Mouse (Mus musculus): Measurements from ENCODE around the gene C1qtnf9. TPM values are rescaled to one million over a fixed set of nuclear protein-coding genes. Genes with fewer than 3 reads are reported as not detected.

The C1qtnf9 gene
- polyA plus RNA-seq, 1 experiment = not detected

GRCm38 (mm10) chr14:60739155-60739554, 28.8 kb upstream of the C1qtnf9 start:
- H3K4me2 ChIP-seq (ENCODE audit: low read depth) = no peak overlapping the region
- H3K4me3 ChIP-seq = no peak overlapping the region
- H3K27me3 ChIP-seq (ENCODE audit: control insufficient read depth, insufficient read depth, insufficient read length) = no peaks in the 10 kb centered on the region
- no peak overlapping the region for H3ac ChIP-seq (ENCODE audit: control insufficient read depth, insufficient read length)
- H3K36me3 ChIP-seq (ENCODE audit: control insufficient read depth, insufficient read depth) = no peaks in the 10 kb centered on the region
- no peaks in the 10 kb centered on the region for H3K79me2 ChIP-seq (ENCODE audit: control insufficient read depth, insufficient read depth)
- TF ChIP-seq USF1 (IDR thresholded peaks at IDR 0.05; ENCODE audit: low read depth) (no peak), POLR2A (IDR thresholded peaks at IDR 0.05; ENCODE audit: insufficient read length, low read depth) (no peak), REST (IDR thresholded peaks at IDR 0.05; ENCODE audit: insufficient read depth, insufficient read length) (no peak)

GRCm38 (mm10) chr14:60739616-60740015, 28.3 kb upstream of the C1qtnf9 start:
- no peak overlapping the region for H3K4me3 ChIP-seq
- no peaks in the 10 kb centered on the region for H3K27me3 ChIP-seq (ENCODE audit: control insufficient read depth, insufficient read depth, insufficient read length)
- no peaks in the 10 kb centered on the region for H3K79me2 ChIP-seq (ENCODE audit: control insufficient read depth, insufficient read depth)
- no peak overlapping the region for H3ac ChIP-seq (ENCODE audit: control insufficient read depth, insufficient read length)
- H3K4me2 ChIP-seq (ENCODE audit: low read depth) = no peak overlapping the region
- no peak for TF ChIP-seq TCF3 (IDR thresholded peaks at IDR 0.05; ENCODE audit: insufficient read length, low read depth)
- TF ChIP-seq REST (IDR thresholded peaks at IDR 0.05; ENCODE audit: insufficient read depth, insufficient read length) = no peak
- no peak for TF ChIP-seq POLR2A (IDR thresholded peaks at IDR 0.05; ENCODE audit: insufficient read length, low read depth)
- no peaks in the 10 kb centered on the region for H3K36me3 ChIP-seq (ENCODE audit: control insufficient read depth, insufficient read depth)

- H3ac ChIP-seq (ENCODE audit: control insufficient read depth, insufficient read length) = no peak overlapping the region
- no peak for TF ChIP-seq POLR2AphosphoS2 (IDR thresholded peaks at IDR 0.05; ENCODE audit: insufficient read length, low read depth)
- TF ChIP-seq E2F4 (IDR thresholded peaks at IDR 0.05; ENCODE audit: insufficient read depth) = no peak
- no peak for TF ChIP-seq USF1 (IDR thresholded peaks at IDR 0.05; ENCODE audit: low read depth)
- TF ChIP-seq CEBPB (IDR thresholded peaks at IDR 0.05; ENCODE audit: insufficient read depth, poor library complexity, severe bottlenecking) = no peak
- no peak for TF ChIP-seq MAX (IDR thresholded peaks at IDR 0.05; ENCODE audit: low read depth)
- no peak for TF ChIP-seq POLR2A (IDR thresholded peaks at IDR 0.05; ENCODE audit: insufficient read length, low read depth)
- TF ChIP-seq MYOG (IDR thresholded peaks at IDR 0.05; ENCODE audit: control insufficient read depth in 1 of 3, insufficient read depth in 1 of 3, insufficient read length in 2 of 3, low read depth in 2 of 3) = no peak
- TF ChIP-seq REST (IDR thresholded peaks at IDR 0.05; ENCODE audit: insufficient read depth, insufficient read length) = no peak
- no peak for TF ChIP-seq MYOD1 (IDR thresholded peaks at IDR 0.05; ENCODE audit: control insufficient read depth in 1 of 3, insufficient read length in 2 of 3, low read depth in 2 of 3)
- no peak for TF ChIP-seq SRF (IDR thresholded peaks at IDR 0.05; ENCODE audit: control insufficient read depth, insufficient read length, low read depth)
- no peak for TF ChIP-seq TCF3 (IDR thresholded peaks at IDR 0.05; ENCODE audit: insufficient read length, low read depth)
- TF ChIP-seq TCF12 (IDR thresholded peaks at IDR 0.05; ENCODE audit: insufficient read depth, poor library complexity, severe bottlenecking) = no peak
- no peaks in the 10 kb centered on the region for H3K79me2 ChIP-seq (ENCODE audit: control insufficient read depth, insufficient read depth)
- H3K4me3 ChIP-seq = no peak overlapping the region
- H3K27me3 ChIP-seq (ENCODE audit: control insufficient read depth, insufficient read depth, insufficient read length) = no peaks in the 10 kb centered on the region
- no peaks in the 10 kb centered on the region for H3K36me3 ChIP-seq (ENCODE audit: control insufficient read depth, insufficient read depth)
- no peak overlapping the region for H3K4me2 ChIP-seq (ENCODE audit: low read depth)
Measured at GRCm38 (mm10) chr14:60740507-60740906, 27.4 kb upstream of the C1qtnf9 start.

- Histone ChIP-seq H3K36me3 (ENCODE audit: control insufficient read depth, insufficient read depth) (no peaks in the 10 kb centered on the region), H3K79me2 (ENCODE audit: control insufficient read depth, insufficient read depth) (no peaks in the 10 kb centered on the region), H3K4me2 (ENCODE audit: low read depth) (no peak overlapping the region), H3ac (ENCODE audit: control insufficient read depth, insufficient read length) (no peak overlapping the region), H3K27me3 (ENCODE audit: control insufficient read depth, insufficient read depth, insufficient read length) (no peaks in the 10 kb centered on the region), H3K4me3 (no peak overlapping the region)
- no peak for TF ChIP-seq MYOG (IDR thresholded peaks at IDR 0.05; ENCODE audit: control insufficient read depth in 1 of 3, insufficient read depth in 1 of 3, insufficient read length in 2 of 3, low read depth in 2 of 3)
Measured at GRCm38 (mm10) chr14:60741033-60741432, 26.9 kb upstream of the C1qtnf9 start.

GRCm38 (mm10) chr14:60741490-60741981, 26.4 kb upstream of the C1qtnf9 start:
- Histone ChIP-seq H3K36me3 (ENCODE audit: control insufficient read depth, insufficient read depth) (no peaks in the 10 kb centered on the region), H3K79me2 (ENCODE audit: control insufficient read depth, insufficient read depth) (no peaks in the 10 kb centered on the region), H3K4me2 (ENCODE audit: low read depth) (no peak overlapping the region), H3K4me3 (no peak overlapping the region), H3K27me3 (ENCODE audit: control insufficient read depth, insufficient read depth, insufficient read length) (no peaks in the 10 kb centered on the region), H3ac (ENCODE audit: control insufficient read depth, insufficient read length) (no peak overlapping the region)
- TF ChIP-seq REST (IDR thresholded peaks at IDR 0.05; ENCODE audit: insufficient read depth, insufficient read length) = no peak
- TF ChIP-seq E2F4 (IDR thresholded peaks at IDR 0.05; ENCODE audit: insufficient read depth) = no peak
- no peak for TF ChIP-seq MAX (IDR thresholded peaks at IDR 0.05; ENCODE audit: low read depth)

- Histone ChIP-seq H3K36me3 (ENCODE audit: control insufficient read depth, insufficient read depth) (no peaks in the 10 kb centered on the region), H3K27me3 (ENCODE audit: control insufficient read depth, insufficient read depth, insufficient read length) (no peaks in the 10 kb centered on the region), H3K4me3 (no peak overlapping the region), H3ac (ENCODE audit: control insufficient read depth, insufficient read length) (no peak overlapping the region), H3K79me2 (ENCODE audit: control insufficient read depth, insufficient read depth) (no peaks in the 10 kb centered on the region), H3K4me2 (ENCODE audit: low read depth) (no peak overlapping the region)
- TF ChIP-seq MYOD1 (IDR thresholded peaks at IDR 0.05; ENCODE audit: control insufficient read depth in 1 of 3, insufficient read length in 2 of 3, low read depth in 2 of 3) = no peak
- TF ChIP-seq POLR2AphosphoS2 (IDR thresholded peaks at IDR 0.05; ENCODE audit: insufficient read length, low read depth) = no peak
- TF ChIP-seq POLR2A (IDR thresholded peaks at IDR 0.05; ENCODE audit: insufficient read length, low read depth) = no peak
- TF ChIP-seq TCF3 (IDR thresholded peaks at IDR 0.05; ENCODE audit: insufficient read length, low read depth) = no peak
- no peak for TF ChIP-seq SRF (IDR thresholded peaks at IDR 0.05; ENCODE audit: control insufficient read depth, insufficient read length, low read depth)
- no peak for TF ChIP-seq MYOG (IDR thresholded peaks at IDR 0.05; ENCODE audit: control insufficient read depth in 1 of 3, insufficient read depth in 1 of 3, insufficient read length in 2 of 3, low read depth in 2 of 3)
- no peak for TF ChIP-seq REST (IDR thresholded peaks at IDR 0.05; ENCODE audit: insufficient read depth, insufficient read length)
- no peak for TF ChIP-seq TCF12 (IDR thresholded peaks at IDR 0.05; ENCODE audit: insufficient read depth, poor library complexity, severe bottlenecking)
- no peak for TF ChIP-seq MAX (IDR thresholded peaks at IDR 0.05; ENCODE audit: low read depth)
- no peak for TF ChIP-seq E2F4 (IDR thresholded peaks at IDR 0.05; ENCODE audit: insufficient read depth)
- no peak for TF ChIP-seq CEBPB (IDR thresholded peaks at IDR 0.05; ENCODE audit: insufficient read depth, poor library complexity, severe bottlenecking)
- no peak for TF ChIP-seq USF1 (IDR thresholded peaks at IDR 0.05; ENCODE audit: low read depth)
Measured at GRCm38 (mm10) chr14:60743681-60744080, 24.3 kb upstream of the C1qtnf9 start.
